Mouse (Mus musculus) embryonic fibroblast, embryonic 13.5 days (primary cell): ENCODE data around the gene Naa40. TPM values are rescaled to one million over a fixed set of nuclear protein-coding genes. Genes with fewer than 3 reads are reported as not detected.
A peak's percentile ranks its signal among the peaks of the same experiment; 100 is the strongest.

Experiments used
- H3K27ac ChIP-seq: 2 replicates; pipeline ENCODE4 v1.5.1; 2012; ENCODE audit warnings: low read length, control low read depth, inconsistent platforms; ENCODE audit not compliant: insufficient read depth
- H3K4me1 ChIP-seq: 2 replicates; pipeline ENCODE4 v1.6.1; 2011; ENCODE audit warnings: low read length; ENCODE audit not compliant: control insufficient read depth, insufficient read depth
- H3K4me3 ChIP-seq: 2 replicates; pipeline ENCODE4 v1.5.1; 2011; ENCODE audit warnings: mild to moderate bottlenecking, control low read depth, low read length; ENCODE audit not compliant: insufficient read depth
- CTCF ChIP-seq: IDR thresholded peaks from 2 replicates; pipeline ENCODE4 v1.5.1; 2011; ENCODE audit warnings: mild to moderate bottlenecking, control low read depth, low read length, moderate library complexity, borderline replicate concordance; ENCODE audit not compliant: insufficient read depth
- POLR2A ChIP-seq: IDR thresholded peaks from 2 replicates; pipeline ENCODE4 v1.6.1; 2011; ENCODE audit warnings: low read depth, mild to moderate bottlenecking, control low read depth, low read length, moderate library complexity
- polyA plus RNA-seq: library from polyadenylated mRNA; stranded (reverse); fragments of >200 nt; gene quantifications from 2 replicates; pipeline ENCODE4 v1.2.4, GENCODE M21; 2011; ENCODE audit warnings: low read depth; ENCODE audit not compliant: missing spikeins, insufficient read length

The Naa40 gene
- polyA plus RNA-seq, 1 experiment, result 24.8 TPM

DNA sequence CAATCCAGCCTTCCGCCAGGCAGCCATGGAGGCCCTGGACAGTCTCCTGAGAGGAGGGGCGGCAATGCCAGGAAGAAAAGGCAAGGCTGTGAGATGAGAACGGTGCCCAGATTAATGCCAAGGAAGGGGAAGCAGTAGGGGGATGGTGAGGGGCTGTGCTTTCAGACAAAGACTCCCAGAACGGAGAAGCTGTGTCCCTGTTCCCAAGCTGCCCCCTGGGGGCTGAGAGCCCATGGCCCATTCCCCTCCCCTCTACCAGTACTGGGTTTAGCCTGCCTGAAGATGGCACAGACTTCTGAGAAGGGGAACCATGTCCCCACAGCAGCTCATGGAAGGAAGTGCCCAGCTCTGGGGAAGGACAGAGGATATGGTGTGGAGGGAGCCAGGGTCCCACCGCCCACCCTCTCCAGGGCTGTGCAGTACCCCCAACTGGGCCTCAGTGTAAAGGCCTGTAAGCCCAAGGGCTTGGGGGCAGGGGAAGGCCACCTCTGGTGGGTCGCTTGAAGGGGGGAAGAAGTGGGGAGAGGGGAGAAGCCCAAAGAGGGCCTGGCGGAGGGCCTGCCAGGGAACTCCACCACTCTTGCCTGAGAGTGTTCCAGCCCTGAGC is 35.2 kb upstream of the Naa40 start:
- Histone ChIP-seq H3K27ac (no peak overlapping the region), H3K4me3 (no peak overlapping the region), H3K4me1 (no peaks in the 10 kb centered on the region)
- no peak for TF ChIP-seq POLR2A
- TF ChIP-seq CTCF, result no peak

DNA sequence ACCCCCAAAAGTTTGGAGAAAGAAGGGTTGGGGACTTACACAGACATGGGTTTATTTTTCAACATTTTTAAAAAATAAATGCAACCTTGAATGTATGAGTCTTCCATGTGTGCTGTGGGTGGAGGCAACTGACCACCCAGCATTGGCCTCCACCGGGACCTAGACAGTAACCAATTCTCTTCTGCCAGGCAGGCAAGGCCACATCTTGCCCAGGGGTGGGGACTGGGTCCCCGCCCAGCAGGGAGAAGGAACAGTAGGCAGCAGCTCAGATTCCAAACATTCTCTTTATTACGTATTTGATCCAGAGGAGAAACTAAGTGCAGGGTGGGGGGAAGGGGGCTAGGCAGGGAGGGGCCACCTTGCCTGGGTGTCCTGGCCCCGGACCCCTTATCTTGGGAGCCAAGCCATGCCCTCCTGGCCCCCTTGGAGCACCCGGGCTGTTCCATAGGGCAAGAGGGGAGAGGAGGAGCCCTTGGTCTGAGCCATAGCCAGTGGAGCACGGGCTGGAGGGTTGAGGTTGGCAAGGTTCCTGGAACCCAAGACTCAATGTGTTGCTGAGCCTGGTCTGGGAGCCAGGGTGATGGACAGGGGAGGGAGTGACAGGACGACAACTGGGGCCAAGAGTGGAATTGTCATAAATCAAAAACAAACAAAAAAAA is 34.3 kb upstream of the Naa40 start:
- Histone ChIP-seq H3K4me3 (no peak overlapping the region), H3K4me1 (no peaks in the 10 kb centered on the region), H3K27ac (no peak overlapping the region)
- TF ChIP-seq CTCF, result no peak

DNA sequence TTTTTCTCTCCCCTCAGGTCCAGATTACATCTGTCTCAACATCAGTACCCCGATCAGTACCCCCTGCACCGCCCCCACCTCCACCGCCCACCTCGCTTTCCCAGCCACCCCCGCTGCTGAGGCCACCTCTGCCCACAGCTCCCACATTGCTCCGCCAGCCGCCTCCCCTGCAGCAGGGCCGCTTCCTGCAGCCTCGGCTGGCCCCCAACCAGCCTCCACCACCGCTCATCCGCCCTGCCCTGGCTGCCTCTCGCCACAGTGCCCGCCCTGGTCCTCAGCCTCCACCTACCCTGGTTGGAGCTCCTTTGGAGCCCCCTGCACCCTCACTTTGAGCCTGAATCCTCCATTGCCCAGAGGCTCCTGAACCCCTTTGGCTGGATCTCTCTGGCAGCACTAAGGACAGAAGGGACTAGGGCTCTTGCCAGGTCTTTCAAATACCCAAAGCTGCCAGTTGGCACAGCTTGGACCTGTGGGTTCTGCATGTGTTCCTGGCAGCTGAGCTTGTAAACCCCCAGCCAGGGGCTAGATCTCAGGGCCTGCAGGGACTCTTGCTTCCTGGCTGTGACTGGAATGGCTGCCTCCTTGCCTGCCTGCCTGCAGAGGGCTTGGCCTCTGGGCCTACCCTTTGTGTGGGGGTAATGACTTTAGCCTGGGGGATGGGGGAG is 33.5 kb upstream of the Naa40 start:
- no peak for TF ChIP-seq CTCF
- TF ChIP-seq POLR2A, result no peak
- Histone ChIP-seq H3K27ac (no peak overlapping the region), H3K4me1 (no peaks in the 10 kb centered on the region), H3K4me3 (no peak overlapping the region)

DNA sequence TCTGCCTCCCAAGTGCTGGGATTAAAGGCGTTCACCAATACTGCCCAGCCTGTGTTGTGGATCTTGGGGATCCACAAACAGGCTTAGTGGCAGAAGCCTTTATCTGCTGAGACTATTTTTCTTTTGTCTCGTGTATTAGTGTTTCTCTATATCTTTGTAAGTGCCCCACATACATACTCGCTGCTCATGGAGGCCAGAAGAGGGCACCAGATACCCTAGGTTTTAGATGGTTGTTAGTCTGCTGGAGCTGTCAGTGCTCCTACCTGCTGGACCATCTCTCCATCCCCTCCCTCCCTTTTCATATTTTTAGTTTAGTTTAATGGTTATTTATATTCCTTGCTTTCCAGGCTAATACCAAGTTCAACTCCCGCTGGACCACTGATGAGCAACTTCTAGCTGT is 32.5 kb upstream of the Naa40 start:
- no peak for TF ChIP-seq POLR2A
- no peak for TF ChIP-seq CTCF
- no peaks in the 10 kb centered on the region for H3K4me1 ChIP-seq

DNA sequence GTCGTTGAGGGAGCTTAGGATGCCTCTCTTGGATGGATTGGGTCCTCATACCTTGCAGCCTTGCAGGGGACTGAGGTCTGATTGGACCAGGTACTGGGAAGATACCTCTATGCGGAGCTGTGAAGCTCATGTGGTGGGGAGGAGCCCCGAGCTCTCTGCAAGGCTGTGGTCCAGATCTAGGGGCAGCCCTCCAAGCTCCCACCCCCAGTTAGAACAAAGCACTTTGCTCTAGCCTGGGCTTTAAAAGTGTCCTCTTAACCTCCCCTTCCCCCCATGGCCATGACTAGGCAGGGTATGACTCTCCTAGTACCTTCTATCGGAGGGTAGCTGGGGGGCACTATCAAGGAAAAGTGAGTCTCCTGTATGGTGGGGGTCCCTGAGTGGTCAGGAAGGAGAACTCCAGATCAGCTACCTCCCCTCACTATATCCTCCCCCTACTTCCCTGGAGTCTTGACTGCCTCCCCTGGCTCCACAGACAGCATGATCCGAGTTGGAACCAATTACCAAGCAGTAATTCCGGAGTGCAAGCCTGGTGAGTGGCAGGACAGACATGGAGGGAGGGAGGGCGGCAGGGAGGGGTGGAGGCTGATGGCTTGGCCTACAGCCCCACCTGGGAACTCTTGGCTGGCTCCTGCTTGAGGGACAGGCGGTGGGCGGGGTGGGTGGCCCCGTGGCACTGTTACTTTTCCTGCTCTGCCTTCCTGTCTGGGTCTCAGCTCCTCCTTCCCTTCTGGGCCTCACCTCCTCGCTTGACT is 28.5 kb upstream of the Naa40 start:
- Histone ChIP-seq H3K4me3 (peak overlapping the region; percentile 74), H3K4me1 (0 out of 2 replicates have a peak, but pooled peaks cover 3% of the 10 kb centered on the region), H3K27ac (no peak overlapping the region)
- no peak for TF ChIP-seq CTCF
- no peak for TF ChIP-seq POLR2A

More for the DNA sequence above, 32.5 kb upstream of the Naa40 start:
- Histone ChIP-seq H3K4me3 (no peak overlapping the region), H3K27ac (no peak overlapping the region)

DNA sequence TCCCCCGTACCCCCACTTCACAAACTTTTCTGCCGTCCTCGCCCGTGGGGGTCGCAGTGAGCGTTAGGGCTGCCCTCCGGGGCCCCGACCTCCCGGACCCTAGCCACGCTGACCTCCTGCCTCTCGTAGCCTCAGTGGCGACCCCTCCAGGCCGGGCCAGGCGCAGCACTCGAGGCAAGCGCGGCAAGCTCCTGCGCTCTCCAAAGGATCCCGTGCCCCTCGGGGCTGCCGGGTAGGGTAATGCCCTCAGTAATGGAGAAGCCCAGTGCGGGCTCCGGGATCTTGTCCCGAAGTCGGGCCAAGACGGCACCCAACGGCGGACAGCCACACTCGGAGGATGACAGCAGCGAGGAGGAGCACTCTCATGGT is 27.7 kb upstream of the Naa40 start:
- peak overlapping the region; percentile 74 for H3K4me3 ChIP-seq
- peak overlapping the region; percentile 78 for H3K27ac ChIP-seq
- TF ChIP-seq CTCF, result peak; percentile 77
- no peak for TF ChIP-seq POLR2A
- H3K4me1 ChIP-seq, result 0 out of 2 replicates have a peak, but pooled peaks cover 3% of the 10 kb centered on the region

DNA sequence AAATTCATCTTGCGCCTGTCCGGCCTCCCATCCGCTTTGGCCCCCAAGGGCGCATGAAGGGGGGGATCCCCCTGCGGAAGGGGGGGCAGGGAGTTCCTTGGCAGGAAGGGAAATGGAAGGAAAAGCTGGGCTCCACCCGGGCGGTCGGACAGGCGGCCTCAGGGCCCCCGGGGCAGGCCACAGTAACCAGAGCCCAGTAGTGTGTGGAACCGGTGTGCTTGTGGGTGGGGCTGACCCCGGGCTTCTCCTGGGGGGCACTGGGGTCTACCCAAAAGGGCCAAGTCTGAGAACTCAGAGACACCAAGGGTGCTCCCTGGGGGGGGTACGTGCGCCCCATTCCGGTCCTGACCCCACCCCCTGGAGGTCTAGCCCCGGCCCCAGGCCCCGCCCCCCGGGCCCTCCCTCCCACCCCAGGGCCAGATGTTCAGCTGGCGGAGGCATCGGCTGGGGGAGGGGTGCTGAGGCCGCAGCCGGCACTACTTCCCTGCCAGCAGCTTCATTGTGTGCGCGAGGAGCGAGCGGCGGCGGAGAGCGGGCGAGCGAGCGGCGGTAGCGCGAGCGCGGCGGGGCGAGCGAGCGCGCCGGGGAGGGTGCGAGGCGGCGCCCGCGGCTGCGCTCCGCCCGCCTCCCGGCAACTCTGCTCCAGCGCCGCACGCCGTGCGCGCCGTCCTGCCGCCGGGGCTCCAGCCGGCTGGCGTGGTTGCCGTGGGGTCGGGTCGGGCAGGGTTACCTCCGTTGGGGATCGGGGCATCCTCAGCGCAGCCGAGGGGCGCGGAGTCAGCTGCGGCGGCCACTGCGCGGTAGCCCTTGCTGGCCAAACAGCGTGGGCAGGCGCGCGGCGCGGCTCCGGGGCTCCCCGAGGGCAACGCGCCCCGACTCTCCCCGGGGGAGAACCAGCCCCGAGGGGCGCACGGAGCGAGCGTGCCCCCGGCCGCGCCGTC is 27.1 kb upstream of the Naa40 start:
- H3K27ac ChIP-seq, result peak overlapping the region; percentile 78
- TF ChIP-seq POLR2A (peak; percentile 76), CTCF (no peak)
- peak overlapping the region; percentile 74 for H3K4me3 ChIP-seq
- H3K4me1 ChIP-seq, result 0 out of 2 replicates have a peak, but pooled peaks cover 3% of the 10 kb centered on the region

DNA sequence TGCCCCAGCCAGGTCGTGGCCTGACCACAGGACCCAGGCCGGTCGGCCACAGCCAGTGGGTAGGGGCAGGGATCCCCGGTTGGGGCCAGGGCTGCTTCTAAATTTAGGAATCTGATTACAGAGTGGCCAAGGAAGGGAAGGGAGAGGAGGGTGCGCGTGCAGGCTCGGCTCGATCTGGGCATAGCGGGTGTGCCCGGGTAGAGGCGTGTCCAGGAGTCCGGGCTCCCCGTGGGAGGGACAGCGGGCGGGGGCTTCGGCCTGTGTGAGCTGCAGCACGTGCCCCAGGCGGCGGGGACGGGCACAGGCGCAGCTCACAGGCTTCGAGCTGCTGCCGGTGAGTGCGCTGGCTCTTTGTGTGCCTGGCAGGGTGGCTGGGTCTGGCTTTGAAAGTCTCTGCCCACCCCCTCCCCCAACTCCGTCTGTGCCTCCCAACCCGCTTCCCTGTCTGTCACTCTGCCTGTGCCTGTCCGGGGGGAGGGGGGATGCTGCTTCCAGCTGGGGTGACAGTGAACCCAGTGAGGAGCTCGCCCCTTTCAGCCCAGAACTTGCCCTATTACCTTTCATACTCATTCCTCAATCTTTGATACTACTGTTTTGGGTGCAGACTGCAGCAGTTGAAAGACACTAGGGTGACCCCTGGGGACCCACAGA is 26.2 kb upstream of the Naa40 start, which contains the start of gene Rcor2:
TSS of gene Rcor2 (plus strand) at position 235 of the 651 bp plus-strand sequence.
- Histone ChIP-seq H3K27ac (peak within 1 kb of the TSS; percentile 78), H3K4me1 (0 out of 2 replicates have a peak, but pooled peaks cover 3% of the 10 kb centered on the region), H3K4me3 (peak within 1 kb of the TSS; percentile 0; the same call in 1 of the 2 replicates)
- no peak for TF ChIP-seq CTCF
- peak; percentile 58; the same call in 1 of the 2 replicates for TF ChIP-seq POLR2A
